In genomic region chr1:84882937-84883336, GRCm38 (mm10) we compare ENCODE assay signal across 24 mouse cellular contexts. TPM values are rescaled to one million over a fixed set of nuclear protein-coding genes. Genes with fewer than 3 reads are reported as not detected.
"Had no signal": no experiment of that assay in that cellular context is flagged by ENCODE, and none has a peak within 500 bp of the region (broad histone marks: within the 10 kb centered on the region; RNA-seq: fewer than 3 reads in every experiment).

No protein-coding gene starts in this region.

- H3K4me2 ChIP-seq: limb, embryonic 12.5 days; limb, embryonic 15.5 days; liver, embryonic 13.5 days; midbrain, embryonic 13.5 days; stomach, embryonic 15.5 days had no signal

- H3K27ac ChIP-seq: kidney, postnatal 0 days; left cerebral cortex, adult 2 months; limb, embryonic 12.5 days; limb, embryonic 15.5 days; liver, embryonic 13.5 days; midbrain, embryonic 10.5 days; midbrain, embryonic 13.5 days; stomach, embryonic 15.5 days had no signal

- H3K4me1 ChIP-seq: limb, embryonic 15.5 days; liver, embryonic 13.5 days; megakaryocyte, embryonic 14.5 days; midbrain, embryonic 13.5 days; stomach, embryonic 15.5 days had no signal

- DNase-seq: kidney, adult 2 months; kidney, postnatal 36 days; layer of hippocampus, postnatal 36 days; left cerebral cortex, postnatal 4 days; liver, embryonic 13.5 days; lung, adult 2 months; lung, postnatal 14 days; lung, postnatal 4 days; retina, postnatal 1 day; right cerebral cortex, postnatal 25 days; spleen, adult 18-20 months; thymus, adult 18-20 months; thymus, postnatal 36 days had no signal

- H3K9me3 ChIP-seq: limb, embryonic 12.5 days; limb, embryonic 15.5 days; liver, embryonic 13.5 days; midbrain, embryonic 10.5 days; midbrain, embryonic 13.5 days; stomach, embryonic 15.5 days had no signal

- H3K27me3 ChIP-seq: limb, embryonic 12.5 days; limb, embryonic 15.5 days; liver, embryonic 13.5 days; megakaryocyte, embryonic 14.5 days; midbrain, embryonic 13.5 days; stomach, embryonic 15.5 days had no signal

- H3K9ac ChIP-seq: limb, embryonic 12.5 days; limb, embryonic 15.5 days; liver, embryonic 13.5 days; midbrain, embryonic 13.5 days; stomach, embryonic 15.5 days had no signal

- ATAC-seq: intestine, postnatal 0 days; midbrain, embryonic 13.5 days; midbrain, embryonic 16.5 days had no signal

- H3K36me3 ChIP-seq: limb, embryonic 12.5 days; limb, embryonic 15.5 days; liver, embryonic 13.5 days; midbrain, embryonic 10.5 days; midbrain, embryonic 13.5 days; stomach, embryonic 15.5 days had no signal

- H3K4me3 ChIP-seq: left cerebral cortex, adult 2 months; limb, embryonic 12.5 days; limb, embryonic 15.5 days; liver, embryonic 13.5 days; megakaryocyte, embryonic 14.5 days; midbrain, embryonic 10.5 days; midbrain, embryonic 13.5 days; stomach, embryonic 15.5 days had no signal

RNA-seq across cellular contexts. Expression of gene Fbxo36, which starts 43.3 kb away (rescaled TPM):
- total RNA-seq: monocyte, adult 5-6 weeks had no signal
